Mouse (Mus musculus): ENCODE results near the gene Trhr2.

Gene Trhr2

GRCm38 (mm10) chr8:122332753-122333506 lies 27.6 kb downstream of the Trhr2 start:
- DNase-seq (ENCODE audit: low read depth, low spot score), result peak; percentile 86

- DNase-seq (ENCODE audit: low read depth, low spot score), result peak; percentile 44
Measured at GRCm38 (mm10) chr8:122331134-122331523, 29.4 kb downstream of the Trhr2 start.

- DNase-seq (ENCODE audit: low read depth, low spot score), result no peak
Measured at GRCm38 (mm10) chr8:122330446-122331133, 30.0 kb downstream of the Trhr2 start.

GRCm38 (mm10) chr8:122329553-122330239 lies 30.9 kb downstream of the Trhr2 start:
- DNase-seq (ENCODE audit: low read depth, low spot score), result no peak

GRCm38 (mm10) chr8:122329072-122329471 lies 31.5 kb downstream of the Trhr2 start:
- peak; percentile 65 for DNase-seq (ENCODE audit: low read depth, low spot score)

GRCm38 (mm10) chr8:122326114-122326542 lies 34.4 kb downstream of the Trhr2 start:
- DNase-seq (ENCODE audit: low read depth, low spot score), result no peak

GRCm38 (mm10) chr8:122325196-122325595 lies 35.4 kb downstream of the Trhr2 start:
- no peak for DNase-seq (ENCODE audit: low read depth, low spot score)

- peak; percentile 59 for DNase-seq (ENCODE audit: low read depth, low spot score)
Measured at GRCm38 (mm10) chr8:122323951-122324402, 36.6 kb downstream of the Trhr2 start.

- DNase-seq (ENCODE audit: low read depth, low spot score), result no peak
Measured at GRCm38 (mm10) chr8:122322792-122323191, 37.8 kb downstream of the Trhr2 start.

GRCm38 (mm10) chr8:122322126-122322525 lies 38.4 kb downstream of the Trhr2 start:
- no peak for DNase-seq (ENCODE audit: low read depth, low spot score)

- DNase-seq (ENCODE audit: low read depth, low spot score), result no peak
Measured at GRCm38 (mm10) chr8:122321455-122321921, 39.1 kb downstream of the Trhr2 start.

- no peak for DNase-seq (ENCODE audit: low read depth, low spot score)
Measured at GRCm38 (mm10) chr8:122320541-122320940, 40.0 kb downstream of the Trhr2 start.

- no peak for DNase-seq (ENCODE audit: low read depth, low spot score)
Measured at GRCm38 (mm10) chr8:122319708-122320075, 40.9 kb downstream of the Trhr2 start.

GRCm38 (mm10) chr8:122319045-122319707 lies 41.4 kb downstream of the Trhr2 start:
- DNase-seq (ENCODE audit: low read depth, low spot score), result no peak

GRCm38 (mm10) chr8:122317918-122318475 lies 42.5 kb downstream of the Trhr2 start:
- DNase-seq (ENCODE audit: low read depth, low spot score), result no peak

GRCm38 (mm10) chr8:122316402-122316801 lies 44.1 kb downstream of the Trhr2 start:
- no peak for DNase-seq (ENCODE audit: low read depth, low spot score)

GRCm38 (mm10) chr8:122314899-122315496 lies 45.5 kb downstream of the Trhr2 start:
- no peak for DNase-seq (ENCODE audit: low read depth, low spot score)

GRCm38 (mm10) chr8:122313310-122313709 lies 47.2 kb downstream of the Trhr2 start:
- DNase-seq (ENCODE audit: low read depth, low spot score), result no peak

GRCm38 (mm10) chr8:122312553-122312952 lies 48.0 kb downstream of the Trhr2 start:
- DNase-seq (ENCODE audit: low read depth, low spot score), result no peak

- DNase-seq (ENCODE audit: low read depth, low spot score), result no peak
Measured at GRCm38 (mm10) chr8:122311115-122311514, 49.4 kb downstream of the Trhr2 start.

- DNase-seq (ENCODE audit: low read depth, low spot score), result no peak
Measured at GRCm38 (mm10) chr8:122309272-122309671, 51.3 kb downstream of the Trhr2 start.
